Mouse (Mus musculus): ENCODE data around the gene Pnliprp2.

The Pnliprp2 gene

DNA sequence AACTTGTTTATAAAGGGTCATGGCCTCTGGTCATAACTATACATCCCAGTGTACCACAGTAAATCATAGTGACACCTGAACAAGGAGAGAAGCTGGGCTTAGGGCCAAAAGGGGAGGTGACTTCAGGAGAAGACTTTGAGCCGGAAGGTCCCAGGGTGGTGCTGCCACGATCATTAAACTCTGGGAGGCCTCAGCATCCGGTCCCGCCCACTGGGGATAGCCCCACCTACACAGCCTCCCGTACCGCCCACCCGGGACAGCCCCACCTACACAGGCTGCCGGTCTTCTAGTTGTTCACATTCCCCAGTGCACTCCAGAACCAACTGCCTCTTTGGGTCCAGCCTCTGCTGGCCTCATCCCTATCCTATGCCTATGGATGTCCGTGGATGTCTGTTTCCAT lies at the start of gene Pnliprp2:
TSS of gene Pnliprp2 (plus strand) at position 297 of the 400 bp plus-strand sequence.
- DNase-seq (ENCODE audit: low spot score) = no peak

DNA sequence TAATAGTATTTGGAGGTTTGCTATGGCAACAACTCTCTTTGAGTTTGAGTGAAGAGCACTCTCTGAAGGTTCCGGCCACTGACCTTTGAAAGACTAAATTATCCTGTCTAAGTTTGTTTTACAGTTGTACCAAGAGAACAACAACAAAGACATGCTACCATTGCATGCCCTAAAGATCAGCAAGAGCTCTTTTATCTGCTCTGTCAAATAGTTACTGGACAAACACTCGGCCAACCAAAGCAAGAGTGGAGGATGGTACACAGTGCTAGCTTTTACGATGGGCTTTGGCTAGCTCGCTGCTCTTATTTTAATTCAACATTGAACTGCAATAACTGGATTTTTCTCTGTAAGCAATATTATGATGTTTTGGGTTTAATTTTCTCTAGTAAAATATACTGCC lies 41.6 kb upstream of the Pnliprp2 start:
- no peak for DNase-seq (ENCODE audit: low spot score)

DNA sequence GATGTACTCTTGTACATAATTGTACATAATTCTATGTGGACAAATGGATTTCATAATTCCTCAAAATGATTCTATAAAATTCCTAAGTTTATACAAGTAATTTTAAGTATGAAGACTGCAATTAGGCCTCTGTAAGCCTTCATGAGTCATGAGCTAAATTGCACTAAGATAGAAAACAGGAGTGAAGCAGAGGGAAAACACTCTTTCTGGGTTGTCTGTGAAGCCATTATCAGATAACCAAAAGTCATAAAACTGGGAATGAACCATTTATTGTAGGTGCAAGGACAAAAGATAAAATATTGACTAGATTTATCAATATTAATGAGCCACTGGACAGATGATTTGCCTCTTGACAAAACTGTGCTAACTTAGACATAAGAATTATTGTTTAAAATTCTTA lies 39.1 kb upstream of the Pnliprp2 start:
- no peak for DNase-seq (ENCODE audit: low spot score)

DNA sequence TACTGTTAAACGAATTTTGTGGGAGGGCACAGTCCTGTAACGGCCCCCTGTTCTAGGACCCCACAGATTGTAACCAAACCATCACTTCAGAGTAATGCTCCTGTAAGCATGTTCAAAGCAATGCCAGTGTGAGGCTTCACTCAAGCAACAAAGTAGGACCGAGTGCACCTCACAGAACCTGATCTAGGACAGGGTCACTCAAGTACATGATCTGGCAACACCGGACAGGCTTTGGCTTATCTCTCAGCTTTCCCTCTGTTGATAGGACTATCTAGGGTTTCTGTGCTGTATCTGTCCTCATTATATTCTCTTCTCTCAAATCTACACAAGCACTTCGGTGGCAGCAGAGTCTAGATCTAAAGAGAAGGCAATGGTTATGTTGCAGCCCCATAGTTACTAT lies 33.0 kb upstream of the Pnliprp2 start:
- no peak for DNase-seq (ENCODE audit: low spot score)

DNA sequence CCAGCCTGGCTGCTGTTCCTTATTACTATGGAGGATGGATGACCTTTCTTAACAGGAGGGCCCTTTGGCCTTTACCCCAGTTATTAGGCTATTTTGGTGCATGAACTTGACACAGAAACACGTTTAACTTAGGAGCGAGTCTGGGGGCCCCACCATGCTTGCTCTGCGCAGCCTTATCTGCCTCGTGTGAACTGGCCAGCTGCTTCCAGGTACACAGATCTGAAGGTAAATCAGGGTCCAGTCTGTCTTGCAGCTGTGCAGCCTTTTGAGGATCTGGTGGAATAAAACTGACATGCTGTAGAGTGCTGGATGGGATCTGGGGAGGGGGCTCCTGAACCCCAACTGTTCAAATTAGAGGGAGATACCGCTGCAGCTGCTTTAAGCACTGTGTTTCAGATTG lies 31.8 kb upstream of the Pnliprp2 start:
- no peak for DNase-seq (ENCODE audit: low spot score)

DNA sequence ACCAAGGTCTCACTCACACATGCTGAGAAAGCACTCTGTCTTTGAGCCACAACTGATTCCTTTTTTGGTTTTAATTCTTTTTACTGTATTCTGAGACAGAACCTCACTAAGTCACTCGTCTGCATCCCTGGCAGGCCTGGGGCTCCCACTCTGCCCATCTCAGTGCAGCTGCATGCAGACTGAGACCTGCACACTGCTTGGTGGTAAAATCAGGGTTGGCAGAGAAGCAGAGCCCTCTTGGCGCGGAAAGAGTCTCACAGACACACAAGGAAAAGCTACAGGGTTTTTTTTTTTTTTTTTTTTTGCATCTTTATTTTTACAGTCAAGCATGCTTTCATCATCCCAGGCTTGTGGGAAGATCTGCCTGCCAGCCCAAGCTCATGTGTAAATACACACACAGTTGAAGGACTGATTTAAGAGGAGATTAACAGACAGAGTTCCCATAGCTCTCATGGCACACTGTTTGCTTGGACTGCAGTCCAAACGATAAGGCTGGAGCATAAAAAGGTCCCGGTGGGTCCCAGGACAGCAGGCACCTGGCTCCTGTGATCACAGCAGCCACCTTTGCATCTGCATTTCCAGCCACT lies 31.0 kb upstream of the Pnliprp2 start, which contains the start of gene Pnliprp1:
TSS of gene Pnliprp1 (plus strand) at position 443 of the 587 bp plus-strand sequence.
- no peak for DNase-seq (ENCODE audit: low spot score)

DNA sequence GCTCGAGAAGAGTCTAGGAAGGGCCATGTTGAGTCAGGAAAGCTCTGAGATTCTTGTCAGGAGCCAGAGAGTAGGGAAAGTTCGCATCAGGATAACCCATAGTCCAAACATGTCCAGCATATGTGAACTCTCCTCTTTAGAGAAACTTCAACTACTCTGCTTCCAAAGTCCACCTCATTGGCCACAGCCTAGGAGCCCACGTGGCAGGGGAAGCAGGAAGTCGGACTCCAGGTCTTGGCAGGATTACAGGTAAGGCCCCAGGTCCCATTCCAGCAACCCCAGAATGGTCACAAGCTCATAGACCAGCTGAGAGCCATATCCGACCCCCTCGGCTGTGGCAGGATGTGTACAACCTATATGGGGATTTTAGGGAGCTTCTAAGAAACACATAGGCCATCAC lies 26.3 kb upstream of the Pnliprp2 start:
- DNase-seq (ENCODE audit: low spot score) = no peak

DNA sequence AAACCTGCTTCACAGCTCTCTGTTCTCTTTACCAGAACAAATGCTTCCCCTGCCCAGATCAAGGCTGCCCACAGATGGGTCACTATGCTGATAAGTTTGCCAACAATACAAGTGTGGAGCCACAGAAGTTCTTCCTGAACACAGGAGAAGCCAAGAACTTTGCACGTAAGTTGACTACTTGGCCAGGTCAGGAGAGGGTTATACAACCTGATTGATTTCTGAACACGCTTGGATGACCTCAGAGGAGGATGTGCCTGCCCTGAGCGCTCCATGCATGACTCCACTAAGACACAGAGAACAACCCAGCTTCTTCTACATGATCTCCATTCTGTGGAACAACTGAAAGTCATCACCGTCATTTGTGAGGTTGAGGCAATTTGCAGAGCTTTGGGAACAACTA lies 21.4 kb upstream of the Pnliprp2 start:
- no peak for DNase-seq (ENCODE audit: low spot score)

DNA sequence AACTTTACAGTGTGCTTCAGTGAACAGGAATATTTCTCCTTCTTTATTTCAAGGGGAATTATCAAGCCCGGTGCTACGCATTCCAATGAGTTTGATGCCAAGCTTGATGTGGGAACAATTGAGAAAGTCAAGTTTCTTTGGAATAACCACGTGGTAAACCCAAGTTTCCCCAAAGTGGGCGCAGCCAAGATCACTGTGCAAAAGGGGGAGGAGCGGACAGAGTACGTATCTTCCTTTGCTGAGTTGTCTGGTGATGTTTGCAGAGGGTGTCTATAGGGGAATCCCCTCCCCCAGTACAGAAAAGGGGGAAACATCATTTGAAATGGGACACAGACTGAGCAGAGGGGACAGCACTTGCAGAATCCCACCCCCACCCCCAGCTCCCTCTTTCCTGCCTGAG lies 18.5 kb upstream of the Pnliprp2 start:
- no peak for DNase-seq (ENCODE audit: low spot score)

DNA sequence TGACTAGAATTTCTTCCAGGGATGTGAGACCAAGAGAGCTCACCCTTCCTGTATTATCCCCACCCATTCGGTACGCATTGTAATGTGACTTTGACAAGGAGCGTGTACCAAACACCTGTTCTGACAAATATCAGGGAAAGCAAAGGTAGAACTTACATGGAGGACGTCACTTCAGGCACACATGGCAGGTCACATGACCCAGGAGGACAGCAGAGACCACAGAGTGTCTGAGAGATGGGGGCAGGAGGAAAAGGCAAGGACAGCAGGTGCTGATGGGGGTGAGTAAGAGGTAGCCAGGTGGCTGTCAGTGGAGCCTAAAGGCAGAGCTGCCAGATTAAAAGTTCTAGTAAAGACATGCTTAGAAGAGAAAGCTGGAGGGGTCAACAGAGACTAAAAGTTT lies 16.8 kb upstream of the Pnliprp2 start:
- no peak for DNase-seq (ENCODE audit: low spot score)

DNA sequence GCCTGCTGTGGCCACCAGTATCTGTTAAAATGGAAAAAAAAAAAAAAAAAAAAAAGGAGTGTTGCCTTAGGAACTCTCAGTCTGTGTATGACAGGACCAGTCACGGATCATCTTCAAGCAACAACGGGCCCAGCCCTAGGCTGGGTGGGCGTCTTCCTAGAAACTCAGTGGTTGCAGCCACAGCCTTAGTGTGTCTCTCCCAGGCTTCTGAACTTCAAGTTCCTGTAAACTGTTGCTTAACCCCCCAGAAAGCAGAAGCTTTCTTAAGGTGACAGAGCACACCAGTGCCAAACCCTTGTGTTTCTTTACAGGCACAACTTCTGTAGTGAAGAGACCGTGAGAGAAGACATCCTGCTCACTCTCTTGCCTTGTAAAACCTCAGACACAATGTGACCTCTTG lies 15.8 kb upstream of the Pnliprp2 start:
- no peak for DNase-seq (ENCODE audit: low spot score)

DNA sequence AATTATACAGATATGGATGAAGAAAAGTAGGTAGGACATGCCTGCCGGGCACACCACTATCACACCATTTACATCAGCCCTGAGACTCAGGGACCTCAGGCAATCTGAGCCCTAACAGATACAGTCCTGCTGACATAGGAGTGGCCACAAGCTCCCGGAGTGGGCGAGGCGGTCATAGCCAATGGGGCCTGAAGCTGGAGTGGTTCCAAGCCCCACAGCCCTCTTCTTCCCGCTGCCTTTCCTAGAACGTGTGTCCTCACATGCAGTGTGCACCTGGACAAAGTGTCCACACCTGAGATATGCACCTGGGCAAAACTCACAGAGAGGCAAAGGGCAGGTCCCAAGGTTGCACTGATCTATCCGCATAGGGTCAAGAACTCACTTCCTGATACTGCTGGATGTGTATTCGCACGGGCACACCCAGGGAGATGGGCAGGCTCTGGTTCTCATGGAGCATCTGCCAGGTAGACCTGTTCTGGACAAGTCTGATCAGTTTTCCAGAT lies 12.0 kb upstream of the Pnliprp2 start:
- no peak for DNase-seq (ENCODE audit: low spot score)

DNA sequence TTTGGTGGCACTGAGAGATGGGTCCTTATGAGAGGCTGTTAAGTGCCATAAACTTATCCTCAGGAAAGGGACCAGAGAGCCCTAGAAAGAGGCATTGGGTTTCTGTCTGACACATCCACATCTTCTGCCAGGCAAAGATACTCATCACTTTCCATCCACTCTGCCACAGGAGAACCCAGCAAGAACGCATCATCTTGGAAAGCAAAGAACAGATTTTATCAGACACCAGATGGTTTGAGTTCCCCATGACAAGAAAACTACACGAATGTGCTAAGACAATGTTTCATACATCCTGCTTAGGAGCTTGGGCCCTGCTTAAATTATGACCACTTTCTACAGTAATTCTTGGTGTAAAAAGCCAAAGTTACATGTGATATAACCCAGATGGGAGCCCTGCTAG lies 8.7 kb upstream of the Pnliprp2 start:
- peak; percentile 11 for DNase-seq (ENCODE audit: low spot score)

DNA sequence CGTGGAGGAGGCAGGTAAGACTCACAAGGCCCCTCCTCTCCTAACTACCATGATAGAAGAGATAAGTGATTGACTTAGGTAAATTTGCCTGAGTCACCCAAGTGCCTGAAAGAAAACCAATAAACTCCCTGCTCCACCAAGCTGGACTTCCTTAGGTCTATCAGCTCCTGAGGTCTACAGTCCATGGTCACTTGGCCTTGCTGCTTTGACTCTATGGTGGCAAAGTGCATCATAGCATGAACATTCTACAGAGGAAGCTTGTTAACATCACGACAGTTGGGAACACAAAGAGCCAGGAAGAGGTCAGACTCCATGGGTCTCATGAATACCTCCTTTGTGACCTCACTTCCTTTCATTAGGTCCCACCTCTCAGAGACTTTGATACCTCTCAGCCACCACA lies 8.0 kb upstream of the Pnliprp2 start:
- DNase-seq (ENCODE audit: low spot score) = no peak

DNA sequence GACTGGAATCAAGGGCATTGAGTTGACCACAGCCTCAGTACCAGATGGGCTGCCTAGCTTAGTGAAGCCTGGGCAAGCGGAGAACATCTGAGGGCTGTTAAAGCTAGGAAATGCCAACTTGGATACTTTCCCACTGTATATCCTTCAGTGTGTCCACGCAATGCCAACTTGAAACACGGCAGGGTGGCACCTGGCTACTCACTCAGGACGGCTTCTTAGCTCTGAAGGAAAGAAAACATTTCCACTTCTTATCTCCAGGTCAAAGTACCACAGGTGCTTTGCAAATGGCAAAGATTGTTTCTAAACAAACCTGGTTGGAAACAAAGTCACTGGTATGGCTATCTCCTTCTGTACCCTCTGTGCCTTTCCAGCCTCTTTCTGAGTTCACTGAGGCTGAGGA lies 648 bp upstream of the Pnliprp2 start:
- no peak for DNase-seq (ENCODE audit: low spot score)

DNA sequence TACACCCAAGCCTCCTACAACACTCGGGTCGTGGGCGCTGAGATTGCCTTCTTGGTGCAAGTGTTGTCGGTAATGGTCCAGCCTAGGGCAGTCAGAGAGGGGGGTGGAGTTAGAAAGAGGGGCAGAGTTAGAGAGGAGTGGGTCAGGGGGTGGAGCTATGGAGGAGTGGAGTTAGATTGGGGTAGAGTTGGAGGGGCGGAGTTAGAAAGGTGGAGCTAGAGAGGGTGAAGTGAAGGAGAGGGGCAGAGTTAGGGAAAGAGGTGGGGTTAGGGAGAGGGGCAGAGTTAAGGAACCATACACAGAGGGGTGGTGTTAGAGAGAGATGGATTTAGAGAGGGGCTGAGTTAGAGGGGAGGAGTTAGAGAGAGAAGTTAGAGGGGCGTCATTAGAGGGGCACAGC lies 2.8 kb downstream of the Pnliprp2 start:
- no peak for DNase-seq (ENCODE audit: low spot score)

DNA sequence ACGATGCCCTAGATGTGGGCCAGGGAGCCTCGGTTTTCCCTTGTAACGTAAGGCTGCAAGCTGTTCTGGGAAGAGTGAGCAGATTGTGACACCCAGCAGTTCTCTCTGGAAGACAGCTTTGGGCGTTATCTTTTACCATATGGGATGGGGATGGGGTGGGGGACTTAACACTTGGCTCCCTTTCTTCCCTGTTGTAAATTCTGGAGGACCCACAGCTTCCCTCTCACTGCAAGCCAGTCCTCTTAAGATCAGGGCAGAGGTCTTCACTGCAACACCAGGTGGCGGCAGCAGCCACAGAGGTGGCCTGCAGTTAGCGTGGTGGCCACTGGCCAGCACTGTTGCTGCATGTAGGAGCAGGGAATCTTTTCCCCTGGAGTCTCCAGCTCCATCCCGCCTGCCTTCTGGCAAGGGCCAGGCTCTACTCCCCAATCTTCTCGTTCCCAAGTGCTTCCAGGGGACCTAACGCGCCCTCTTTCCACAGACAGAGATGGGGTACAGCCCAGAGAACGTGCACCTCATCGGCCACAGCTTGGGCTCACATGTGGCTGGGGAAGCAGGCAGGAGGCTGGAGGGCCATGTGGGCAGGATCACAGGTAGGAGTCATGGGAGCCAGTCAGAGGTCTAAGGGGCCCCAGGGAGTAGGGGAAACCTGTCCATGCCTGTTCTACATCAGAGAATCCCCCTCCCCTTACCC lies 3.5 kb downstream of the Pnliprp2 start:
- peak; percentile 65 for DNase-seq (ENCODE audit: low spot score)

DNA sequence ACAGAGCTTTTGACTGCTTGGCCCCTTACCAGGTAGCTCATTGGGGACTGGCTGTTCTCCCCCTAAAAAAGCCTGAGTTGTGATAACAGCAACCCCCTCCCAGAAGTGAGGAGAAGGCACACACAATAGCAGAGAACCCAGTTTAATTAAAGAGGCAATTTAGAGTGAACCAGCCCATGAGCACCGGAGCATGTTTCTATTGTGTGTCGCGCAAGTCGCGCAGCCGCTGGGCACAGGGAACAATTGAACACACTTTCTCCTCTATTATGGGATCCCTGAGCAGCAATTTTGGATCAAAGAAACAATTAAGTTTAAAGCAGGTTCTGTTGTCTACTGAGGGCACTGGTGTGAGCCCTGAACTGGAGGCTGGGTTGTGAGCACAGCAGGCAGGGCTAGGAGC lies 7.8 kb downstream of the Pnliprp2 start:
- DNase-seq (ENCODE audit: low spot score) = no peak

DNA sequence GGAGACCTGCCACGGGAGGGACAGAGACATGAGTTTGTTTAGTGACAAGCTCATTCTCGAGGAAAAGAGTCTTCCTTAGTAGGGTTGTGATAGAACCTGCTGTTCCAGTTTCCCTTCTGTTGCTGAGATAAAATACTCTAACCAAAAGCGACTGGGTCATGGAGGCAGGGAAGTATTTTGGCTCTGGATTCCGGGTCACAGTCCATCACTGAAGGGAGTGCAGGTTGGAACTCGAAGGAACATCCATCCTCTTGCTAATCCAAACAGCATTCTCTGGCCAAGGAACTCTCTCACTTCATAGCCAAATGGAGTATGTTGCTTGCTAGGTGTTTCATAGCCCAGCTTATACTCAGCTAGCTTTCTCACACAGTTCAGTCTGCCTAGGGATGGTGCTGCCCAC lies 16.9 kb downstream of the Pnliprp2 start:
- DNase-seq (ENCODE audit: low spot score) = no peak

DNA sequence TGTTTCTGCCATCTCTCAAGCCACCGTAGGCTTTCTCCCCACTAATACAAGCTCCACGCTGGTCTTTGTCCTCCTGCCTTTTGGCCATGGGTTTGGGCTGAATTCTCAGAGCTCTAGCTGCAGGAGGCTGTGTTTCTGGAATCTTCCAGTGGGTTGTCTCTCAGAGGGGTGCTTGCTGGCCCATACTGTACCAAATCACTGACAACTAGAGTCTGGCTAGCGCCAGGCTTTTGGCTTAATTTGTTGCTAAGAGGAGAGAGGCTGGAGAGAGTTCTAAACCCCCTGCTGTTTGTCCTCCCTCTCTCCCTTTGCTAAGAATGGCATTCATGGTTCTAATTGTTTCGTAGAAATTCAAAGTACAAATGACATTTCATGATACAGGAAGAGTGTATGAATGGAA lies 22.0 kb downstream of the Pnliprp2 start:
- no peak for DNase-seq (ENCODE audit: low spot score)

DNA sequence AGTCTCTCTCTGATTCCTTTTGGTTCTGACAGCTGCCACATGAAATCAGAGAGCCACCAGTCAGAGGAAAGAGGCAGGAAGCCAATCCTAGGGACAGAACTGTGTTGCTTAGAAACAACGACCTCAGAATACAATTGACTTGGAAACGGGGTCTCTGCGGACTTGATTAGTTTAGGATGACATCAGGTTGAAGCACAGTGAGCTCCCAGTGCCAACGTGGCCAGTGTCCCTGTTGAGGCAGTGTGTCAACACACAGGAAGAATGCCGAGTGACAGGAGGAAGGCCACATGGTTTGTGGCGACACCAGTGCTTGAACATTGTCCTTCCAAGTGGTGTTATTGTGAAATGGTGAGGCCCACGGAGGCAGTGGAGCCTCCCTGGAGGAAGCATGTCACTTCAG lies 24.4 kb downstream of the Pnliprp2 start:
- DNase-seq (ENCODE audit: low spot score) = no peak

DNA sequence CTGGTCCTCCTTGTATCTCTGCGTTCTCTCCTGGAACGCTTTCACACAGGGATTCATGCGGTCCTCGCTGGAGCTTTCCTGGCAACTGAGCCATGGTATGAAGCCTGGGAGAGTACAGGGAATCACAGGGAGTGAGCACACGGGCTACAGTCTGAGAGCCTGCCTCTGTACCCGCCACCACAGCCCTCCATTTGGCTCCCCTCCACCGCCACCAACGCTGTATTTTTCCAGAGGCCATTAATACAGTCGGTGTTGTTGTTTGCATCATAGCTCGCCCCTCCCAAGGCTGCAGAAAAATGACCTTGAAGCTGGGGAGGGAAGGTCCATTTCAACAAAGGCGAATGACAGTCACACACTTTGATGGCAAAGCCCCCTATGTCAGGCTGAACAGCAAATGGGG lies 29.7 kb downstream of the Pnliprp2 start:
- DNase-seq (ENCODE audit: low spot score) = no peak

DNA sequence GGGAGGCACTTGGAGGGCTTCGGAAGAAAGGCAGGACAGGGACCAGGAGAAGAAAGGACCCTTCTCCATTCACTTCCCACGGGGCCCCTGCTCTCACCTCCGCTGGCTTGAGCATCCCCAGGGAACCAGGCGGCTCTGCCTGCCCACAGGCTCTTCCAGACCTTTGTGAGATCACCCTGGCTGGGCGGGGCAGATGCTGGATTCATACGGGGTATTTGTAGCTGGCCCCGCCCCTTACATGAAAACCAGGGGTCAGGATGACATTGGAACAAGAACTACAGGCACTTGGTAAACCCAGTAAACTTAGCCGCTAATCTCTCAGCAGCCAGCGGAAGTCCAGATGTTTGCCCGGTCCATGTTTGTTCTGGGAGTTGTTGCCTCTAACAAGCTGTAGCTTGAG lies 34.8 kb downstream of the Pnliprp2 start, which contains the start of gene 1700019N19Rik:
TSS of gene 1700019N19Rik (minus strand) at position 178 of the 400 bp plus-strand sequence.
- no peak for DNase-seq (ENCODE audit: low spot score)

DNA sequence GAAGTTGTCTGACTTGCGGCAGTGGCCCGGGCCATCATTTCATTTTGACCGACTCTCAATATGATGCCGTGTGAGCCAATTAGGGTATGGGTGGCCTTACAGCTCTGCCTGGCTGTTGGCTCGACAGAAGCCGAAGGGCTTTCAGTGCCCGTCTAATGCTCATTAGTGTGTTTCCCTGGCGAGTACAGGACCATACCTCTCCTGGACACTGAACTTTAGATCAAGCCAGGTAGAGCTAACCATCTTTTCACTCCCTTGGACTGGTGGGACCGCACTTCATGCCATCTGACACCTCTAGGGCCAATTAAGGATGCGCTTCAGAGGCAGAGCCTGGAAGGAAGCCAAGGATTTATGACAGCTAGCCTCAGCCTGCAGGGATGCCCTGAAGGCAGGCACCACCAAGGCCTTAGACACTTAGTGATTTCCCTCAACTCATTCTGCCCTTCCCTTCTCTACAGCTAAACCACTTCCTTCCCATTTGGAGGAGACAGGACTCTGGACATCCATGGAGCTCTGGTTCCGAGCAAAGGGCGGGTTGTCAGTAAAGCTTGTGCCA lies 35.7 kb downstream of the Pnliprp2 start:
- DNase-seq (ENCODE audit: low spot score) = no peak

Measured in layer of hippocampus, adult 11-12 months (tissue).